Mouse (Mus musculus) midbrain, postnatal 0 days (tissue): ENCODE measurements at regions not wholly inside any gene's neighbourhood (a gene's known extent, or its start where the extent isn't known, plus 50 kb on each side); places are given as distances from the start of the nearest gene placed in this dataset. TPM values are rescaled to one million over a fixed set of nuclear protein-coding genes. Genes with fewer than 3 reads are reported as not detected.

Experiments used
- ATAC-seq: fragments of 200-750 bp; cut with Nextera tagmentation; 2 replicates; pipeline ENCODE4 v1.8.0; 2017; ENCODE audit warnings: moderate number of reproducible peaks, mild to moderate bottlenecking, moderate TSS enrichment, moderate library complexity; ENCODE audit not compliant: low FRiP score
- DNase-seq: peaks from one replicate; pipeline ENCODE4 v3.0.0-alpha.2; 2015; ENCODE audit warnings: low spot score
- H3K27ac ChIP-seq: fragments of 300-500 bp; sonication (generic); 2 replicates; pipeline ENCODE4 v1.5.1; 2014; ENCODE audit warnings: low read depth, mild to moderate bottlenecking, low read length, mixed read lengths
- H3K27me3 ChIP-seq: fragments of 300-500 bp; sonication (generic); 2 replicates; pipeline ENCODE4 v1.6.1; 2014; ENCODE audit warnings: low read length, control low read depth, mixed read lengths; ENCODE audit not compliant: insufficient read depth
- H3K36me3 ChIP-seq: fragments of 300-500 bp; sonication (generic); 2 replicates; pipeline ENCODE4 v1.6.1; 2014; ENCODE audit warnings: low read length, control low read depth, mixed read lengths; ENCODE audit not compliant: insufficient read depth
- H3K4me1 ChIP-seq: fragments of 300-500 bp; sonication (generic); 2 replicates; pipeline ENCODE4 v1.6.1; 2014; ENCODE audit warnings: mild to moderate bottlenecking, control low read depth, antibody characterized with exemption, low read length, mixed read lengths; ENCODE audit not compliant: insufficient read depth
- H3K4me2 ChIP-seq: fragments of 300-500 bp; sonication (generic); 2 replicates; pipeline ENCODE4 v1.6.1; 2014; ENCODE audit warnings: low read depth, mild to moderate bottlenecking, low read length, mixed read lengths; ENCODE audit not compliant: poor library complexity, severe bottlenecking
- H3K4me3 ChIP-seq: fragments of 300-500 bp; sonication (generic); 2 replicates; pipeline ENCODE4 v1.5.1; 2014; ENCODE audit warnings: low read depth, mild to moderate bottlenecking, low read length, moderate library complexity
- H3K9ac ChIP-seq: fragments of 300-500 bp; sonication (generic); replicated peaks from 2 replicates; pipeline ENCODE4 v1.6.1; 2014; ENCODE audit warnings: mild to moderate bottlenecking, low read length, moderate library complexity, mixed read lengths; ENCODE audit not compliant: poor library complexity, severe bottlenecking
- H3K9me3 ChIP-seq: fragments of 300-500 bp; sonication (generic); 2 replicates; pipeline ENCODE4 v1.6.1; 2016; ENCODE audit warnings: low read length, control low read depth
- CTCF ChIP-seq: IDR thresholded peaks from 2 replicates; pipeline ENCODE4 v1.5.1; 2016; ENCODE audit warnings: antibody characterized with exemption, mild to moderate bottlenecking
- WGBS: fragments of 180-500 bp; shearing (Covaris S2); extraction: QIAGEN DNeasy Blood & Tissue Kit; methylation state at CpG from one replicate; pipeline ENCODE4 v1.1.7; 2014; 5-methylcytosine and 5-hydroxymethylcytosine counted together
- microRNA-seq: library from miRNA; unstranded; fragments of <30 nt; microRNA quantifications from one replicate; pipeline ENCODE4, GENCODE M21; 2016; ENCODE audit warnings: borderline number of aligned reads

DNA sequence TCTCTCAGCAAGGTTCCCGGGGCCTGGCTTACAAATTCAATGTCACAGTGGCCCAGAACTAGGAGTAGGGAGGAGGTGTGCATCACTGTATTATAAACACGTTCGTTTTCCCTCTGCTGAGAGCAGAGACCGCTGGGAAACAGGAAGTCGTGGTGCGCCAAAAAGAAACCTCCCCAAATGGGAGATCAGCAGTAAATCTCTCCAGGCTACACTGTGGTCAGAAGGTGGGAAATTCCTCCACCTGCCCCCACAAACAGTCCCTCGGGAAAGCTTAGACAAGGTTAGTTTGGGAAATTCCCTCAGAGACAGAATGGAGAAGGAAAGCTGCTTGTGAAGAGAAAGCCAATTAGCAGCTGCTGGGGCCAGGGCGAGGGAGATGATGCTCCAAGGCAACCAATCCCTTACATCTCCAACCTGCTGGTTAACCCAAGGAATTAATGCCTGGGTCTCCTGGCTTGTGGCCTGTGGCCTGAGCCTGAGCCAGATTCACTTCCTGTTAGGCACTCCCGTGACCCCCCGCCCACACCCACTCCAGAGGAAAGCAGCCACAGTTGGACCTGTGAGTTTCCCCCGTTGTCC is 57.2 kb upstream of the Peli1 start:
- Histone ChIP-seq H3K4me2 (no peak overlapping the region), H3K9ac (no peak overlapping the region), H3K4me3 (no peak overlapping the region), H3K27ac (no peak overlapping the region), H3K4me1 (0 out of 2 replicates have a peak, but pooled peaks cover 4% of the 10 kb centered on the region), H3K9me3 (no peaks in the 10 kb centered on the region), H3K27me3 (no peaks in the 10 kb centered on the region), H3K36me3 (no peaks in the 10 kb centered on the region)
- 58% methylated on average over 11 of the region's 11 CpGs for WGBS
- DNase-seq (no peak), ATAC-seq (no peak)
- no peak for TF ChIP-seq CTCF

DNA sequence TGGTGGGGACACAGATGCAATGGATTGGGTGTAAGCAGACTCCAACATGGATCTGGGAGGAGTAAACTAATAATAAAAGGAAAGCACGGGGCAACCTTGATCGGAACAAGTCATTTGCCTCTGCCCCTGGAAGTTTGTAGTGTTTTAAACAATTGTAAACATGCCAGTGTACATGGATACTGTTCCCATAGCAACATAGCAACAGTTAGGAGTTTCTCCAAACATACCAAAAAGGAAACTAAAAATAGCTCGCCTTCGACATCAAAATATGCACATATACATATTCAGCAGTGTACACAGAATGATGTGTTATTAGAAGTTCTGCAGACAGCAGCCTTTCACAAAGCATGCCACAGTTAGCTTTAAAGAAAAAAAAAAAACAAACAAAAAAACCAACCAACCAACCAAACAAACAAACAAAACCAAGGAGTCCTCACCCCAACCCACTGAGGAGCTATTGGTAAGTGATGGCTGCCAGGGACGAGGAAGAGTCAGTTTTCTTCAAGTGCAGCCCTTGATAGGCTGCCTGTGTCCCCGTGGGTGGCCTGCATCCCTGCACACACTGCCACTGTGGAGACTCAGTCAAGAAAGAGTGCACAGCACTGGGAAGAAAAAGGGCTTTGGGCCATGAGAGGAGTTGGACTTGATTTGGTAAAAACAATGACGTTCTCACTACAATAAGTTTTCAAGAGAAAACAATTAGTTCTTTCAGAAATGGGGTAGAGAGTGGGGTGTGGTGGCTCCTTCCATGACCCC is 54.8 kb upstream of the Peli1 start:
- 0 out of 2 replicates have a peak overlapping the region, but pooled peaks have one; percentile 26 for H3K27ac ChIP-seq
- H3K9me3 ChIP-seq = no peaks in the 10 kb centered on the region
- H3K4me3 ChIP-seq = no peak overlapping the region
- ATAC-seq (no peak), DNase-seq (peak; percentile 49)
- H3K4me2 ChIP-seq = no peak overlapping the region
- H3K9ac ChIP-seq = no peak overlapping the region
- WGBS = 37% methylated on average over 7 of the region's 7 CpGs
- no peaks in the 10 kb centered on the region for H3K36me3 ChIP-seq
- 0 out of 2 replicates have a peak, but pooled peaks cover 4% of the 10 kb centered on the region for H3K4me1 ChIP-seq
- H3K27me3 ChIP-seq = no peaks in the 10 kb centered on the region
- TF ChIP-seq CTCF = no peak

- TF ChIP-seq CTCF = no peak
- Histone ChIP-seq H3K27ac (no peak overlapping the region), H3K9ac (no peak overlapping the region), H3K36me3 (no peaks in the 10 kb centered on the region), H3K4me3 (no peak overlapping the region), H3K27me3 (no peaks in the 10 kb centered on the region), H3K4me2 (no peak overlapping the region), H3K4me1 (0 out of 2 replicates have a peak, but pooled peaks cover 4% of the 10 kb centered on the region), H3K9me3 (no peaks in the 10 kb centered on the region)
- no peak for ATAC-seq
- no peak for DNase-seq
- WGBS = 94% methylated on average over 6 of the region's 6 CpGs
These were observed 53.7 kb upstream of the Peli1 start for GRCm38 (mm10) chr11:21037267-21037906.

DNA sequence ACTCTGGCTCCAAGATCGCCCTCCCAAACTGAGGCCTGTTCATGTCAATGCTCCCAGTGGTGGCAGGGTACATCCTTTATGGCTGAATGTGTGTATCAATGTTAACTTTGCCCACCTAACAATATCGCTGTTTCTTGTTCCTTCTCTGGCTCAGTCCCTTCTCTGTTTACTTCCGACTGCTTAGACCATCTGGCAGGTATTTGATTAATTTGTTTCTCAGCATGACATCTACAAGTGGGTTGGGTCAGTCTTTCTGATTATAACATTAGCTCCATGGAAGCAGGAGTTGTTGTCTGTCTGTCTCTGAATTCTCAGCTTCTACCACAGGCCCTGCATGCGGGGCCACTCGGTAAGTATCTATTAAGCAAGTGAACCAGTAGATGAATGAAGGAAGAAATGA is 49.9 kb upstream of the Peli1 start:
- Histone ChIP-seq H3K9ac (no peak overlapping the region), H3K4me2 (no peak overlapping the region), H3K4me3 (no peak overlapping the region), H3K9me3 (no peaks in the 10 kb centered on the region), H3K4me1 (0 out of 2 replicates have a peak, but pooled peaks cover 4% of the 10 kb centered on the region), H3K27ac (no peak overlapping the region), H3K36me3 (no peaks in the 10 kb centered on the region), H3K27me3 (no peaks in the 10 kb centered on the region)
- ATAC-seq = no peak
- no peak for DNase-seq
- TF ChIP-seq CTCF = no peak
- 86% methylated on average over 5 of the region's 5 CpGs for WGBS

Small RNAs in the stretch of these regions (microRNA-seq; reads per million reads assigned to microRNA genes)
- gene Gm23681 = not detected
